Mouse (Mus musculus) urinary bladder, postnatal 36 days (tissue): Measurements from ENCODE around the gene Chst13.
A peak's percentile ranks its signal among the peaks of the same experiment; 100 is the strongest.

Experiments
- DNase-seq, 2 experiments: peaks; one replicate each; pipeline ENCODE4 v3.0.0; 2022; ENCODE audit warnings: low spot score in 2 of 2, mixed read lengths in 1 of 2

Gene Chst13

GRCm38 (mm10) chr6:90324991-90325390 is at the start of gene Chst13:
Gene Chst13, minus strand, starts transcription at chr6:90325185.
- peak in 1 of 2 experiments; percentile 20 for DNase-seq

- no peak for DNase-seq
Observed at GRCm38 (mm10) chr6:90374647-90375046, 49.7 kb upstream of the Chst13 start.

- peak; percentile 17 to 22 for DNase-seq
Observed at GRCm38 (mm10) chr6:90369725-90370553, 45.0 kb upstream of the Chst13 start.

GRCm38 (mm10) chr6:90368976-90369724 is 44.2 kb upstream of the Chst13 start, which contains the start of gene Zxdc:
Gene Zxdc, plus strand, starts transcription at chr6:90369492.
- DNase-seq: peak; percentile 98 to 100

GRCm38 (mm10) chr6:90363301-90363700 is 38.3 kb upstream of the Chst13 start:
- no peak for DNase-seq

GRCm38 (mm10) chr6:90360922-90361614 is 36.1 kb upstream of the Chst13 start:
- DNase-seq: no peak

GRCm38 (mm10) chr6:90360024-90360781 is 35.2 kb upstream of the Chst13 start:
- DNase-seq: peak in 1 of 2 experiments; percentile 60

- no peak for DNase-seq
Observed at GRCm38 (mm10) chr6:90359445-90359844, 34.5 kb upstream of the Chst13 start.

GRCm38 (mm10) chr6:90358142-90358541 is 33.2 kb upstream of the Chst13 start:
- no peak for DNase-seq

- no peak for DNase-seq
Observed at GRCm38 (mm10) chr6:90350011-90350410, 25.0 kb upstream of the Chst13 start.

GRCm38 (mm10) chr6:90348500-90348899 is 23.5 kb upstream of the Chst13 start:
- DNase-seq: no peak

GRCm38 (mm10) chr6:90347183-90347582 is 22.2 kb upstream of the Chst13 start:
- DNase-seq: no peak

GRCm38 (mm10) chr6:90342343-90342742 is 17.4 kb upstream of the Chst13 start:
- no peak for DNase-seq

GRCm38 (mm10) chr6:90334244-90334643 is 9.3 kb upstream of the Chst13 start:
- no peak for DNase-seq

- no peak for DNase-seq
Observed at GRCm38 (mm10) chr6:90332561-90333425, 7.8 kb upstream of the Chst13 start, which contains the start of gene Uroc1. Gene Uroc1, plus strand, starts transcription at chr6:90333284.

- no peak for DNase-seq
Observed at GRCm38 (mm10) chr6:90329953-90330352, 5.0 kb upstream of the Chst13 start.

- DNase-seq: no peak
Observed at GRCm38 (mm10) chr6:90327670-90328069, 2.7 kb upstream of the Chst13 start.

GRCm38 (mm10) chr6:90324463-90324862 is 522 bp downstream of the Chst13 start:
- no peak for DNase-seq

GRCm38 (mm10) chr6:90324026-90324425 is 959 bp downstream of the Chst13 start:
- DNase-seq: no peak

GRCm38 (mm10) chr6:90321811-90322210 is 3.2 kb downstream of the Chst13 start:
- DNase-seq: no peak
